Mouse (Mus musculus) forelimb bud, embryonic 11.5 days (tissue): ENCODE measurements around the gene Adgrg1.

Source experiments
- DNase-seq: peaks from one replicate; pipeline ENCODE4 v3.0.0-alpha.2; 2012; ENCODE audit warnings: low read depth, low spot score

The Adgrg1 gene

GRCm38 (mm10) chr8:94976651-94977417, 2.3 kb downstream of the Adgrg1 start:
- no peak for DNase-seq

- DNase-seq: no peak
These were observed 3.6 kb downstream of the Adgrg1 start for GRCm38 (mm10) chr8:94978131-94978530.

GRCm38 (mm10) chr8:94978593-94979319, 4.2 kb downstream of the Adgrg1 start:
- no peak for DNase-seq

- no peak for DNase-seq
These were observed 5.6 kb downstream of the Adgrg1 start for GRCm38 (mm10) chr8:94980176-94980575.

GRCm38 (mm10) chr8:94980976-94981375, 6.4 kb downstream of the Adgrg1 start:
- DNase-seq: no peak

GRCm38 (mm10) chr8:94981848-94982247, 7.3 kb downstream of the Adgrg1 start:
- DNase-seq: no peak

- DNase-seq: no peak
These were observed 8.6 kb downstream of the Adgrg1 start for GRCm38 (mm10) chr8:94983146-94983545.

- no peak for DNase-seq
These were observed 9.4 kb downstream of the Adgrg1 start for GRCm38 (mm10) chr8:94983881-94984516.

GRCm38 (mm10) chr8:94985023-94985422, 10.5 kb downstream of the Adgrg1 start:
- no peak for DNase-seq

GRCm38 (mm10) chr8:94986676-94987075, 12.1 kb downstream of the Adgrg1 start:
- no peak for DNase-seq

GRCm38 (mm10) chr8:94987553-94987952, 13.0 kb downstream of the Adgrg1 start:
- DNase-seq: no peak

- DNase-seq: no peak
These were observed 14.1 kb downstream of the Adgrg1 start for GRCm38 (mm10) chr8:94988619-94989018.

GRCm38 (mm10) chr8:94989711-94990110, 15.2 kb downstream of the Adgrg1 start:
- no peak for DNase-seq

GRCm38 (mm10) chr8:94990598-94991453, 16.3 kb downstream of the Adgrg1 start:
- no peak for DNase-seq

- no peak for DNase-seq
These were observed 17.0 kb downstream of the Adgrg1 start for GRCm38 (mm10) chr8:94991454-94991994.

GRCm38 (mm10) chr8:94992010-94992409, 17.5 kb downstream of the Adgrg1 start:
- DNase-seq: no peak

GRCm38 (mm10) chr8:94992534-94992933, 18.0 kb downstream of the Adgrg1 start:
- DNase-seq: no peak

GRCm38 (mm10) chr8:94992996-94993724, 18.6 kb downstream of the Adgrg1 start:
- no peak for DNase-seq

- DNase-seq: peak; percentile 80
These were observed 19.5 kb downstream of the Adgrg1 start for GRCm38 (mm10) chr8:94994006-94994405.

GRCm38 (mm10) chr8:94994510-94994909, 20.0 kb downstream of the Adgrg1 start:
- DNase-seq: no peak
